Mouse (Mus musculus) kidney, adult 2 months (tissue): Measurements from ENCODE around the gene Lhfpl1.

Experiments
- CTCF ChIP-seq: fragments of 200-500 bp; conservative IDR thresholded peaks from 2 replicates; pipeline ENCODE4 v1.5.1; 2011; ENCODE audit warnings: low read depth, mild to moderate bottlenecking, control low read depth, low read length, moderate library complexity, mixed read lengths; ENCODE audit not compliant: insufficient read depth, insufficient read length
- POLR2A ChIP-seq: fragments of 200-500 bp; IDR thresholded peaks from one replicate; pipeline ENCODE4 v1.6.1; 2011; ENCODE audit warnings: low read depth, low read length, control low read depth

GRCm38 (mm10) chrX:145261803-145262202 lies 87.1 kb downstream of the Lhfpl1 start:
- TF ChIP-seq POLR2A, result no peak
- TF ChIP-seq CTCF, result no peak
